Mouse (Mus musculus) midbrain, embryonic 16.5 days (tissue): Measurements from ENCODE around the gene Trappc10. TPM values are rescaled to one million over a fixed set of nuclear protein-coding genes. Genes with fewer than 3 reads are reported as not detected.

ENCODE experiments used
- polyA plus RNA-seq: library from polyadenylated mRNA; unstranded; fragments of >200 nt; fragmentation: Nextera tagmentation; extraction: Ambion mirVana; gene quantifications from 2 replicates; pipeline ENCODE4 v1.2.1, GENCODE M21; 2015

Trappc10 gene
- polyA plus RNA-seq, 1 experiment from 2014 or later = 22.4 TPM

Other genes starting within 250 kb of the Trappc10 start
- gene Pfkl, start 234.6 kb downstream of the Trappc10 start, polyA plus RNA-seq = 129 and 133 TPM in 2 replicates
- not detected in 2 replicates for gene Dnmt3l, start 202.7 kb downstream of the Trappc10 start, polyA plus RNA-seq
- 0.11 and 0.19 TPM in 2 replicates for gene Aire, start 201.0 kb downstream of the Trappc10 start, polyA plus RNA-seq
- 0.52 and 0.64 TPM in 2 replicates for gene Icosl, start 175.3 kb downstream of the Trappc10 start, polyA plus RNA-seq
- gene D10Jhu81e, start 74.9 kb downstream of the Trappc10 start, polyA plus RNA-seq = 24.9 and 34.2 TPM in 2 replicates
- gene Pwp2, start 59.5 kb downstream of the Trappc10 start, polyA plus RNA-seq = 18.1 and 19.0 TPM in 2 replicates
- gene Agpat3, start 107.8 kb upstream of the Trappc10 start, polyA plus RNA-seq = 61.4 and 66.3 TPM in 2 replicates
- 406 and 431 TPM in 2 replicates for gene Rrp1, start 168.4 kb upstream of the Trappc10 start, polyA plus RNA-seq
- gene Cstb, start 181.0 kb upstream of the Trappc10 start, polyA plus RNA-seq = 90.7 and 94.6 TPM in 2 replicates
- gene Pdxk, start 220.3 kb upstream of the Trappc10 start, polyA plus RNA-seq = 47.4 and 58.8 TPM in 2 replicates